Mouse (Mus musculus) adrenal gland, postnatal 10 days (tissue): ENCODE data around the gene Trappc3l. TPM values are rescaled to one million over a fixed set of nuclear protein-coding genes. Genes with fewer than 3 reads are reported as not detected.

Experiments used
- total RNA-seq, 2 experiments: library from RNA; stranded (reverse); gene quantifications; 2 replicates each; pipeline ENCODE4 v1.2.3; 2021

The Trappc3l gene
- total RNA-seq, 2 experiments from 2014 or later = not detected

Other genes starting within 250 kb of the Trappc3l start
- not detected for gene Sult3a1, start 179.9 kb upstream of the Trappc3l start, total RNA-seq
- gene Rsph4a, start 132.5 kb upstream of the Trappc3l start, total RNA-seq = under 1 TPM; 0.09 to 0.27 TPM
- gene Zup1, start 86.3 kb upstream of the Trappc3l start, total RNA-seq = 10 to 100 TPM; 13.5 to 19.7 TPM
- 10 to 100 TPM; 93.2 to 93.4 TPM for gene Rwdd1, start 18.0 kb upstream of the Trappc3l start, total RNA-seq
- gene Calhm4, start 6.7 kb downstream of the Trappc3l start, total RNA-seq = not detected
- under 1 TPM; 0.27 to 0.39 TPM for gene Calhm5, start 58.9 kb downstream of the Trappc3l start, total RNA-seq
- gene Calhm6, start 90.4 kb downstream of the Trappc3l start, total RNA-seq = 1 to 10 TPM; 1.4 to 2.5 TPM
- 10 to 100 TPM; 13.1 to 13.9 TPM for gene Dse, start 170.1 kb downstream of the Trappc3l start, total RNA-seq
- gene Tspyl1, start 244.6 kb downstream of the Trappc3l start, total RNA-seq = 10 to 100 TPM; 49.8 to 50.8 TPM